Comparison of ENCODE assay signal across 9 mouse cellular contexts in the genomic region with DNA sequence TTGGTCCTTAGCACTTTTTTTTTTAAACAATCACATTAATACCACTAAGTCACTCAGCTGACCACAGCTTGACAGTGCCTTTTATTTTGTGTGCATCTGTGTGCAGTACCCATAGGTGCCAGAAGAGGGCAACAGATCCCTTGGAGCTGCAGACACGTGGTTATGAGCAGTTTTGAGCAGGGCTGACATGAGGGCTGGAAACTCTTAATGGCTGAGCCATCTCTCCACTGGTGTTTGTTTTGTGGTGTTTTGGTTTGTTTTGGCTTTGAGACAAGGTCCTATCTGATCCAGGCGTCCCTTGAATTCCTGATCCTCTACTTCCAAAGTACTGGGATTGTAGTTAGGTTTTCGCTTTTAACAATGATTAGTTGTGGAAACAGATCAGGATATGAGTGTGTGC. TPM values are rescaled to one million over a fixed set of nuclear protein-coding genes. Genes with fewer than 3 reads are reported as not detected.
DNase-seq lines count a peak whose midpoint lies in the region; ATAC-seq lines count a peak whose summit lies in the region.
"Had no signal": no experiment of that assay in that cellular context is flagged by ENCODE, and none has a peak within 500 bp of the region (broad histone marks: within the 10 kb centered on the region; RNA-seq: fewer than 3 reads in every experiment).

No protein-coding gene starts in this region.

- no peak for ATAC-seq in forebrain, embryonic 12.5 days (ENCODE audit: low FRiP score)

- DNase-seq in heart, postnatal 10 days: peak; percentile 23 to 63
- no peak for DNase-seq in heart, adult 9 months (ENCODE audit: low spot score in 2 of 2)
- peak; percentile 74 to 77 for DNase-seq in B cell, adult 2 months
- DNase-seq in T-cell, adult 2 months (ENCODE audit: low spot score): peak; percentile 57
- peak; percentile 52 to 65 for DNase-seq in kidney, postnatal 25 days
- peak; percentile 74 for DNase-seq in retina, postnatal 1 day
- DNase-seq in gastrocnemius, postnatal 36 days: no peak

- H3K4me1 ChIP-seq in forebrain, embryonic 12.5 days: no peaks in the 10 kb centered on the region
- H3K4me1 ChIP-seq: lung, embryonic 15.5 days had no signal

- no peaks in the 10 kb centered on the region for H3K27me3 ChIP-seq in forebrain, embryonic 12.5 days
- H3K27me3 ChIP-seq: lung, embryonic 15.5 days had no signal

- H3K27ac ChIP-seq in forebrain, embryonic 12.5 days: no peak overlapping the region
- H3K27ac ChIP-seq: lung, embryonic 15.5 days had no signal

- H3K4me2 ChIP-seq in forebrain, embryonic 12.5 days: no peak overlapping the region
- H3K4me2 ChIP-seq: lung, embryonic 15.5 days had no signal

- no peak overlapping the region for H3K9ac ChIP-seq in forebrain, embryonic 12.5 days
- H3K9ac ChIP-seq: lung, embryonic 15.5 days had no signal

- H3K4me3 ChIP-seq in forebrain, embryonic 12.5 days (replicated peaks): no peak overlapping the region
- H3K4me3 ChIP-seq: lung, embryonic 15.5 days had no signal

- WGBS in forebrain, embryonic 12.5 days: 63% methylated on average over 3 of the region's 3 CpGs

- H3K36me3 ChIP-seq in forebrain, embryonic 12.5 days (replicated peaks): no peaks in the 10 kb centered on the region
- H3K36me3 ChIP-seq: lung, embryonic 15.5 days had no signal

- H3K9me3 ChIP-seq in forebrain, embryonic 12.5 days: peaks cover 6% of the 10 kb centered on the region; the same call in 1 of the 2 replicates
- H3K9me3 ChIP-seq: lung, embryonic 15.5 days had no signal

- intact Hi-C loops in heart, postnatal 10 days (cut with DNase I): no loop called here
- intact Hi-C loops in gastrocnemius, postnatal 36 days (cut with DNase I): no loop called here

RNA-seq across cellular contexts. Expression of a gene that starts 8.2 kb away (rescaled TPM):
- 10 to 100 TPM in 1 of 2 experiments, 1 to 10 TPM in 1; 9.6 to 41.2 TPM for total RNA-seq in heart, postnatal 10 days (2021)
- 10 to 100 TPM in 1 of 2 experiments, 1 to 10 TPM in 1; 3.7 to 14.3 TPM for total RNA-seq in gastrocnemius, postnatal 36 days (2021)
- polyA plus RNA-seq in forebrain, embryonic 12.5 days (2016; fragmentation: Nextera tagmentation; extraction: Ambion mirVana): not detected in 2 replicates
- polyA plus RNA-seq: lung, embryonic 15.5 days had no signal

RNA-seq across cellular contexts. Expression of a gene that starts 8.3 kb away (rescaled TPM):
- 10 to 100 TPM in 1 of 2 experiments, 1 to 10 TPM in 1; 8.9 to 14.3 TPM for total RNA-seq in heart, postnatal 10 days (2021)
- total RNA-seq in gastrocnemius, postnatal 36 days (2021): 1 to 10 TPM; 8.1 to 8.9 TPM
- 23.8 and 28.1 TPM in 2 replicates for polyA plus RNA-seq in forebrain, embryonic 12.5 days (2016; fragmentation: Nextera tagmentation; extraction: Ambion mirVana)

RNA-seq across cellular contexts. Expression of a gene that starts 15.0 kb away (rescaled TPM):
- total RNA-seq in heart, postnatal 10 days (2021): 10 to 100 TPM; 26.8 to 28.2 TPM
- total RNA-seq in gastrocnemius, postnatal 36 days (2021): 10 to 100 TPM; 24.8 to 27.9 TPM
- polyA plus RNA-seq in forebrain, embryonic 12.5 days (2016; fragmentation: Nextera tagmentation; extraction: Ambion mirVana): 68.5 and 71.3 TPM in 2 replicates

RNA-seq across cellular contexts. Expression of a gene that starts 30.9 kb away (rescaled TPM):
- 1 to 10 TPM; 1.1 to 1.2 TPM for total RNA-seq in heart, postnatal 10 days (2021)
- total RNA-seq in gastrocnemius, postnatal 36 days (2021): under 1 TPM; 0.13 to 0.15 TPM
- 0.46 and 0.55 TPM in 2 replicates for polyA plus RNA-seq in forebrain, embryonic 12.5 days (2016; fragmentation: Nextera tagmentation; extraction: Ambion mirVana)

RNA-seq across cellular contexts. Expression of a gene that starts 38.3 kb away (rescaled TPM):
- total RNA-seq in heart, postnatal 10 days (2021): 1 to 10 TPM in 1 of 2 experiments, under 1 TPM in 1; 0.92 to 2.2 TPM
- under 1 TPM; 0.42 to 0.66 TPM for total RNA-seq in gastrocnemius, postnatal 36 days (2021)
- 6.5 and 7.0 TPM in 2 replicates for polyA plus RNA-seq in forebrain, embryonic 12.5 days (2016; fragmentation: Nextera tagmentation; extraction: Ambion mirVana)

Comparison
In these comparisons a context has a peak if more than half of its experiments do, and no peak if none do; other contexts are left out.
1. DNase-seq: peak in heart, postnatal 10 days (2 of 2), B cell, adult 2 months (2 of 2), T-cell, adult 2 months (single experiment), kidney, postnatal 25 days (2 of 2) and retina, postnatal 1 day (single experiment); none in heart, adult 9 months (0 of 2) and gastrocnemius, postnatal 36 days (0 of 2).